Mouse (Mus musculus) cerebellum, adult 9-11 months (tissue): ENCODE measurements at regions not wholly inside any gene's neighbourhood (a gene's known extent, or its start where the extent isn't known, plus 50 kb on each side); places are given as distances from the start of the nearest gene placed in this dataset.
"Not testable (repeated sequence)": the region's sequence is repeated elsewhere in the genome, so short reads cannot be mapped to it uniquely, and the experiment has no call there.

ENCODE experiments used
- DNase-seq: peaks from one replicate; pipeline ENCODE4 v3.0.0; 2022

DNA sequence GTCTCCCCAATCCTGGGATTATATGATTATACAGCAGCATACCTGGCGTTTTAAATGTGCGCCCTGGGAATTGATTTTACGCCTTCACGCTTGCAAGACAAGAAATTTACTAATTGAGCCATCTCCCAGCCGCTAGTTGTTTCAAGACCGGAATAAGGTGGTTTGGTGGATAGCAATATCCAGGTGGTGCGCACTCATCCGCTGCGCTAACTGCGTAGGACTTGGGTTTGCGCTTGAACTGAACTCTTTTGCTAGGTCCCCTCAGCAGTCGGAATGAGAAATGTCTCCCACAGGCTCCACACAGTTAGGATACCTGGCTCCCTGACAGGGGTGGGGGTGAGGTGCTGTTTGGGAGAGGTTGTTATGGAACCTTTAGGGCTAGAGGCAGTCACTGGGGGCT, 136.4 kb upstream of the Rybp start:
- DNase-seq: no peak

GRCm38 (mm10) chr6:100422603-100423002, 135.3 kb upstream of the Rybp start:
- no peak for DNase-seq

GRCm38 (mm10) chr6:100421706-100422578, 134.7 kb upstream of the Rybp start:
- DNase-seq: no peak

GRCm38 (mm10) chr6:100420602-100421001, 133.3 kb upstream of the Rybp start:
- no peak for DNase-seq

GRCm38 (mm10) chr6:100419782-100420540, 132.7 kb upstream of the Rybp start:
- DNase-seq: no peak

DNA sequence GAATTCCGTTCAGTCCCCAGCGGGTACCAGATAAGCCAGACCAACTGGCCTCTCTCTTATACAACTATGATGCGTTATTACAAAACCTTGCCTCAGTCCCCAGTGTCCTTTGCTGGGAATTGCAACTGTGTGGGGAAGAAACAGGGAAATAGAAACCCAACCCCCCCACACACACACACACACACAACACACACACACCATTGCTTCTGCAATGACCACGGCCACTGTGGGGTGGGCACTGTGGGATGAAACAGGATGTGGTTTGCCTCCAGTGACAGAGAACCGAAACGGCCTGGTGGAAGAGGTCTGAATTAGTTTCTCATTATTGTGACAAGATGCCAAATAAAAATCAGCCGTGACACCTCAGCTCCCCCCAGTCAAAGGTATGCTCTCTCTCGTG, 128.8 kb upstream of the Rybp start:
- no peak for DNase-seq

DNA sequence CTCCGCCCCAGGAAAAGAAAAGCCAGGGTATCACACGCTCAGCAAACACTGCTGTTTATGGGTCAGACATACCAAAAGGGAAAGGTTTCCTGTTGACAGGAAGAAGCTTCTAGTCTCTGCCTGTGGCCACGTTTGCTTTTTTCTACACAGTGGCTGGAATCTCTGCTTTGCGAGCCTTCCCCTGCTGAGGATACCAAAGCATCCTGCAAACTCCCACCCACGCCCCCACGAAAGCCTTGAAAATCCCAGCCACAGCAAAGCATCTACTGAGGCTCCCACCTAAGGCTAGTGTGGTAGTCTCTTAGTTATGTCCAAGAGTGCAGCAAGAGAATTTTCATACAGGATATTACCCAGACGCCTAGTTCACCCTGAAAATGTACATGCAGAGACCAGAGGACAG, 128.2 kb upstream of the Rybp start:
- DNase-seq: no peak

- no peak for DNase-seq
These were observed 127.6 kb upstream of the Rybp start for GRCm38 (mm10) chr6:100414836-100415235.

- DNase-seq: no peak
These were observed 125.2 kb upstream of the Rybp start for GRCm38 (mm10) chr6:100412486-100412885.

DNA sequence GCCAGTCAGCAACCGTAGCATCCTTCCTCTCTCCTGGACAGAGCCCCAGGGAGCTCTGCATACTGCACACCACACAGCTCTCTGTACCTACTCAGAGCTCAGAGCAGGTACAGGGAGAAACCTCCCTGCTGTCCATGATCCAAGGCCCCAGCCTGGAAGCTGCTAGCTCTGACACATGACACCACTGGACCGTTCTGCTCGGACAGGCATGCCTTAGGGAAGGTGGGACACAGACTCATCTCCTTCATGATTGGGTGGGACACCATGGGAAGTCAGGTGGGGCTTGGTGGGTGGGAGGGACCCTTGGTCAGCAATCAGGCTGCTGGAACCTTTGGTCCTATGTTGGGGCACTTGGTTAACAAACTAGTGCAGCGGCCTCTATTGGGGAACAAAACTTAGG, 124.7 kb upstream of the Rybp start:
- DNase-seq: no peak

- DNase-seq: no peak
These were observed 122.9 kb upstream of the Rybp start for GRCm38 (mm10) chr6:100410067-100410631.

- DNase-seq: no peak
These were observed 121.5 kb upstream of the Rybp start for GRCm38 (mm10) chr6:100408826-100409225.

DNA sequence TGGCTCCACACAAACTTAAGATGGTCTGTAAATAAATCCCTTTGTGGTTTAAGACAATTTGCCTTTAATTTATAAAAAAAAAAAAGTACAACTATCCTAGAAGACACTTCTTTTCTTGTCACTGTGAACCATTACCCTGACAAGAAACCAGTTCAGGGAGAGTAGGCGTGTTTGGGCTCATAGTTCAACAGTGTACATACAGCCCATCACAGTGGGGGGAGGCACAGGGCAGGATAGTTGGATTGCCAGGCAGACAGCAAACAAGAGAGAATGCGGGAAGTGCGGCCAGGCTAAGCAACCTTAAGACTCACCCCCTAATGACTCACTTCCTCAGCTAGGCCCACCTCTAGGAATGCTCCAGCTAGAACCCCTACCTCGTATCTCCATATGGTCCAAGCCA, 119.2 kb upstream of the Rybp start:
- no peak for DNase-seq

GRCm38 (mm10) chr6:100404161-100404560, 116.9 kb upstream of the Rybp start:
- no peak for DNase-seq

GRCm38 (mm10) chr6:100402716-100403115, 115.4 kb upstream of the Rybp start:
- no peak for DNase-seq

- DNase-seq: no peak
These were observed 114.4 kb upstream of the Rybp start for GRCm38 (mm10) chr6:100401728-100402127.

- DNase-seq: not testable (repeated sequence)
These were observed 112.1 kb upstream of the Rybp start for GRCm38 (mm10) chr6:100399387-100399786.

GRCm38 (mm10) chr6:100396311-100397200, 109.3 kb upstream of the Rybp start:
- no peak for DNase-seq

DNA sequence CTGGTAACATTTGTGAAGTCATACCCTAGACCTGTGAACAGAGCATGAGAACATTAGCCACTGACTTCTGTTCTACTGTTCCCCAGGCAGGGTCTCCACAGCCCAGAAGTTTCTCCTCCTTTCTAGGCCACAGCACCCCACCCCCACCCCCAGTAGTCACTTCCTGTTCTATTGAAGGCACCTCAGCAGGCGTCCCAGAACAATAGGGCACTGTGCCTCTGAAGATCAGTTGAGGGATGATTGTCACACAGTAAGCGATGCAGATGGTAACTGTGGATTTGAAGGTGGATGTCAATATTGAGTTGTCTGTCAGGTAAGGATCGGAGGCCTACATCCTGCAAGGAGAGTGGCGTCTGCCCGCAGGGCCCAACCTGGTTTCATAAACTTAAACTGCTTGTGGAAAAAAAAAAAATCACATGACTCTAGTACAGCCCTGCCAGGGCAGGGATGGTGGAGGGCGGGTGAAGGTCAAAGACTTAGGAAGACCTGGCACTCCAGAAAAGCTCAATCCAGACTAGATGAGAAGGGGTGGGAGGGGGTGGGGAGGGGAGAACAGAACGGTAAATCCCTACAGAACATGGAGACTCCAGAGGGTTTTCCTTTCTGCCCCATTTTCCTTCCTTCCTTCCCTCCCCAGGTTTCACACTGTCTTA, 103.1 kb upstream of the Rybp start:
- no peak for DNase-seq

- DNase-seq: no peak
These were observed 99.8 kb upstream of the Rybp start for GRCm38 (mm10) chr6:100387042-100387441.

- DNase-seq: no peak
These were observed 98.4 kb upstream of the Rybp start for GRCm38 (mm10) chr6:100385640-100386039.

DNA sequence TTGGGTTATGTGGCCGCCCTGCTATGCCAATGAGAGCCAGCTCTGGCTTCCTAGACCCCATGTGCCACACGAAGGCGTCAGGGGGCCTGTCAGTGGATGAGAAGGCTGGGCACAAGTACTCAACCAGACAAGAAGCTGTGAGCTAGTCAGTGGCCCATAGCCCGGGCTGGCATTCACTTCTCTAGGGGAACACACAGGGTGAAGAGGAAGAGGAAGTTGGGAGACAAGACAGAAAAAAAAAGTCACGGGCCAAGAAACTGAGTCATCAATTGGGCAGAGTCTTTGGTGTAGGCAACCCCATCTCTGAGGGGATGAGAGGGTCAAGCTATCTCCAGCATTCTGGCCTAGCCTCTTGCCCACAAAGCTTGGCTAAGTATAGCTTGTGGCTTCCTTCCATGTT, 93.8 kb upstream of the Rybp start:
- DNase-seq: no peak
